Mouse (Mus musculus): ENCODE data around the gene Katnb1.

- TF ChIP-seq EP300 (optimal IDR thresholded peaks at IDR 0.05): no peak
- TF ChIP-seq CTCF (IDR thresholded peaks at IDR 0.05; ENCODE audit: low read depth): no peak
Measured at GRCm38 (mm10) chr8:95141469-95142074, 60.6 kb downstream of the Katnb1 start.
